Mouse (Mus musculus): ENCODE results near the gene Cnppd1.
A peak's percentile ranks its signal among the peaks of the same experiment; 100 is the strongest.

Cnppd1 gene

DNA sequence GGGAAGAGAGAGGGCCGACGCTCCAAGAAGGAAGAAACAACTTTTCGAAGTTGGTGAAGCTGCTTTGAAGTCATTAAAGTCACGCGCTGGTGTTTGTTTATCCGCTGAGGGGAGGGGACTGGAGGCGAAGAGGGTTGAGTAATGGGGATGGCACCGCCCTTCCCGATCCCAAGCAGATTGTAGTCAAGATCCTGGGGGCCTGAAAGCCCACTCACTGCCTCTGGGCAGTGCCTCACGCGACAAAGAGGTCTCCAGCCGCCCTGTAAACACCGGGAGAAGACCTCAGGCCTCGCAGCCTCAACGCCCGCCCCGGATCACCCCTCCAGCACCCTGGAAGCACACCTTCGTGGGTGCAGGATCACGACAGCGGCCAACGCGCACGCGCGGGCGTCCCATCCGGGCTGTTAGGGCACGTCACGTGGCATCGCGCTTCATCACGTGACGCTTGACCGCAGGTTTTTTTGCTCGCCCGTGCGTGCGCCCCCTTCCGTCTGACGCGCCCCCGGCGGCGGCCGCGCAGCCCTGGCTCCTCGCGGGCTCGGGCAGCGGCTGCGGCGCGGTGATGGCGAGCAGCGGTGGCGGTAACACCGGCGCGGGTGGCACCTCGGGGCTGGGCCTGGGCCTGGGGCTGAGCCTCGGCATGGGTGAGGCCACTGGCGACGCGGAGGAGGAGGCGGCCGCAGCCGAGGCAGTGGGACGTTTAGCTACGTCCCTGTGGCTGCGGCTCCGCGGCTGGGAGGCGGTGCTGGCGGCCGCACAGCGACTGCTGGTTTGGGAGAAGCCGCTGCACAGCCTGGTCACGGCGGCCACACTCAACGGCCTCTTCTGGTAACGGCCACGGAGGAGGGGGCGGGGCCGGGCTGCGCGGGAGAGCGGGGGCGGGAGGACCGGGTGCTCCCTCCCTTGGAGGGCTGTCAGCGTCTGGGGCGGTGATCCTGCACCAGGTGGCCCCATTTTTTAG, at the start of gene Cnppd1, which contains the start of gene Retreg2:
Gene Cnppd1, minus strand, starts transcription at position 411 of the 961 bp plus-strand sequence.
Gene Retreg2, plus strand, starts transcription at position 478 of the 961 bp plus-strand sequence.
- peak; percentile 91 for DNase-seq (ENCODE audit: low read depth, low spot score)

DNA sequence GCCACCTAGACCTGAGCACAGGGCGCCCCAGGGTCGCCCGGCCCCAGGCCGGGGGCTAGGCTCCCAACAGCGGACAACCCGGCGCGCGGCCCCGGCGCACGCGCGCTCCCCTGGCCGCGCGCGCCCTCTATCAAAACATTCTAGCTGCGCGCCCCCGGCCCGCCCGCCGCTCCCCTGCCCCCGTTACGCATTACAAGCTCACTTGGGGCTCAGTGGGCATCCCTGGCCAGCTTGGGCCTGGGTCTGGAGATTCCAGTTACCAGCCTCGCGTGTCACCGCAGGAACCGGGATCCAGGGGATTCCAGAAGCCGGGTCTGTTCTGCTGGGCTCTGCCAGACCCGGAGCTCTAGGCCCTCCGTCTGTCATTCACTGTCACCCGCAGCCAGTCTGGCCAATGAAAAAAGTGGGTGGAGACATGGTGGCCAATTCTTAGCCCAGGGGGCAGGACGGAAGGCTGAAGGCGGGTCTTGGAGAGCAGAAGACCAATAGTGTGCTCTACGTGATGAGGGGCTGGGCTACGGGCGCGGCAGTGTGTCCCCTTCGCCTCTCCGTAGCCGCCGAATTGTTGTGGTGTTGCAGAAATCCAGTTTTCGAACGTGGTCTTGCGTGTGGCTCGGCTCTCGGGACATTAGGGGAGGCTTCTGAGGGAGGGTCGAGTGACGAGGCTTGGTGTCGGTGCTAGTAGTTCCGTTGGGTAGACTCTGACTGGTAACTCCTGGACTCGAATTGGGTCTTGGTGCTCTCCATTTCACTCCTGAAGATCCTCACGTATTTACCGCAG, 49.3 kb upstream of the Cnppd1 start, which contains the start of the genes Ankzf1 and Atg9a:
Gene Ankzf1, plus strand, starts transcription at position 530 of the 781 bp plus-strand sequence.
Gene Atg9a, minus strand, starts transcription at position 575 of the 781 bp plus-strand sequence.
- DNase-seq (ENCODE audit: low read depth, low spot score) = peak; percentile 99

DNA sequence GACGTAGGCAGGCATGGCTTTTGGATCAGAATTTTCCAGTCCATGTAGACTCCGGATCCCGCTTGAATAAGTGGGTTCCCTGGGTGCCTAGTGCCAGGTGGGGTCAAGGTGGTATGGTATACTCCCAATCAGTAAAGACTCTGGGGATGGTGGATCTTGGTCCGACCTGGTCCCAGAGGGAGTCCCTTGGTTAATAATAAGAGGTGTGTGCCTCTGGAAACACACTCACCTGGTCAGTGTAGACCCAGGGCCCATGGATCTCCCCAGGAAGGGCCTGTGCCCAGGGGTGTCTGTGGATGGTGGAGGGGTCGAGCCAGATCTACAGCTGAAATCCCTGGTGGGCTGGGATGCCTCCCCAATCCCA, 48.7 kb upstream of the Cnppd1 start:
- no peak for DNase-seq (ENCODE audit: low read depth, low spot score)

DNA sequence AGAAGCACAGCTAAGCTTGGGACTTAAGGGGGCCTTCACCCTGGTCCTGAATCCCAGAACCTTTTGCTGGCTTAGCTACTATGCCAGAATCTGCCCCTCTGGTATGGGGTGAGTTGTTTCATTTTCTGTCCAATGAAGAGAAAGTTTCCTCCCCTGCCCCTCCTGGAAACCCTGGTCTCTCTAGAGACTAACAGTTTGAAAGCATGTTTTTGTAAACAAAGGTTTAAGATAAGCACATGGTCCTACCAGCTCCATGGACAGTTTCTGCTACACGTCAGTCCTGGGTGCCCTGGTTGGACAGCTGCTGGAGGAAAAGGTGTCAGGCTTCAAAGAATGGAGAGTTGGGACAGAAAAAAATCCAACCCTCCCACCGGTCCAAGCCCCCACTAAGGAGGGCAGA, 48.1 kb upstream of the Cnppd1 start:
- DNase-seq (ENCODE audit: low read depth, low spot score) = no peak

DNA sequence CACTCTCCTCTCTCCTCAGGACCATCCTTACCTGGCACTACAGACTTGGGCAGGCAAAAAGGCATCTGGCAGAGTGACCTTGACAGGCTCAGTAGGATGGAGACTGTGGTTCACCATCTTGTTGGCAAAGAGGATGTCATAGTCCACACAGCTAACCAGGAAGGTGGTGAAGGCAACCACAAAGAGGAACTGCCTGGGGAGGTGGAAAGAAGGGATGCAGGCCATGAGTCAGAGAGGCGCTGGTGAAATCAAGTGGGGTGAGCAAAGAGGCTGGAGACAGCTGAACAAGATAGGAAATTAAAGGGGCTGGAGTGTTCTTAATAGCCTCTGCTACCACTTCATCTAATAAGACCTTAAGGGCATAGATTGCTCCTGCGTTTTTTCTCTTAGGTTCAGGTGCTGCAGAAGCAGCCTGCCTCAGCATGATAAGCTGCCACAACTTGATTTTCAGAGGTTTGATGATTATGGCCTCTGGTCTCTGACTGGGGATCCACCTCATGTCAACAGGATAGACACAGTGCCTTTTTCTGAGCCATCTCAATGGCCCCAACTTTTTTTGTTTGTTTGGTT, 45.5 kb upstream of the Cnppd1 start:
- no peak for DNase-seq (ENCODE audit: low read depth, low spot score)

DNA sequence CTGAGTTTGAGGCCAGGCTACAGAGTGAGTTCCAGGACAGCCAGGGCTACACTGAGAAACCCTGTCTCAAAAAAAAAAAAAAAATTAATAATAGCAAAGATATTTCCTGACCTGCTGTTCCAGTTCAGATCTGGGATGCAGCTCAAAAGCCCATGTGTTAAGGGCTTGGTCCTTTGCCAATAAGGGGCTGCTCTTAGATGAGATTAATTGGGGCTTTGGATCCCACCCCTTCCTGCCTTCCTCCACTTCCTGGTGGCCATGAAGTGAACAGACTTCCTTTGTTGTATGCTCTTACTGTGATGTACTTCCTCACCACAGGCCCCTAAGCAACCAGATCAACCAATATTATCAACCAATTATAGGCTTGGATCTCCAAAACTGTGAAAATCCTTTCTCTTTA, 44.6 kb upstream of the Cnppd1 start:
- DNase-seq (ENCODE audit: low read depth, low spot score) = no peak

DNA sequence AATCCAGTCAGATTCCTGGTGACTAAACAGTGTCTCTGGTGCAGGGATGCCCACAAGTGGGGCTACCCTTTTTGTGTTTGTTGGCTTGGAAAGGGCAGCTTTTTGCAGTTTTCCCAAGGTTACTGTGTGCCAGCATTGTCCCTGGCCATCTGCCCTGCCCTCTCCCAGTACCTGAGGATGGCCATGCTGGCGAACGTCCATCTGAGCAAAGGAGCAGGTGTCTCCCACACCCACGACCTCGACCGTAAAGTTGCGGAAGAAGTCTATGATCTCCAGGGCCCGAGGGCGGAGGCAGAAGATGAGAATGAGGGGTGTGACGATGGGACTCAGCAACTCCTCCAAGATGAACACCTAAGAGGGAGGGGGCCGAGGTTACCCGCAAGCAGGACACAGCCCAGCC, 43.0 kb upstream of the Cnppd1 start:
- DNase-seq (ENCODE audit: low read depth, low spot score) = no peak

DNA sequence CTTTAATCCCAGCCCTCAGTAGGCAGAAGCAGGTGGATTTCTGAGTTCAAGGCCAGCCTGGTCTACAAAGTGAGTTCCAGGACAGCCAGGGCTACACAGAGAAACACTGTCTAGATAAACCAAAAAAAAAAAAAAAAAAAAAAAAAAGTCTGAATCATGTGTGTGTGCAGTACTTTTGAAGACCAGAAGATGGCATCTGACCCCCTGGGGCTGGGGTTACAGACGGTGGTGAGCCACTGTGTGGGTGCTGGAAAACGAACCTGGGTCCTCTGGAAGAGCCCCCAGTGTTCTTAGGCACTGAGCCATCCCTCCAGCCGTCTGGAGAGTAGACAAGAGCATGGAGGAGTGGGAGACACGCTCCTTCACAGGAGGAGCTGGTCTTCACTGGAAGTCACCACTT, 39.6 kb upstream of the Cnppd1 start:
- DNase-seq (ENCODE audit: low read depth, low spot score) = no peak

DNA sequence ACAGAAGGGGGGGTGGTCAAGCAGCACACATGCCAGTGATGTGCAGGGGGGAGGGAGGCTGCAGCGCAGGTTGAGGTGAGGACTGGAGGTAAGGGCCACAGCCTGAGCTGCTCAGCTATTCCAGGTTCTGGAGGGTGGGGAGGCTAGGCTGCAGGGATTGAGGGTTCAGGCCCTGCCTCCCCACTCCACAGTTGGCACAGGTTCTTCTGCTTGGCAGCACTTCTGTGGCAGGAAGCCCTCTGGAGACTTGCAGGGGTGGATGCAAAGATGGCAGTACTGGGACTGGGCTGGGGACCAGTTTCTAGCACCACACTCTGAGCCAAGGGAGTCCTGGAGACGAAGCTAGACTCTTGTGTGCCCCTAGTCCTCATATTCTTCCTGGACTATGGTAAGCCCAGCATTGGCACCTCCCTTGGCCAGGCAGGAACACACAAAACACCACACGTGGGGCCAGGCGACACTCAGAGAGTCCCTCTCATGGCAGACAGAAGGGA, 38.9 kb upstream of the Cnppd1 start:
- DNase-seq (ENCODE audit: low read depth, low spot score) = no peak

DNA sequence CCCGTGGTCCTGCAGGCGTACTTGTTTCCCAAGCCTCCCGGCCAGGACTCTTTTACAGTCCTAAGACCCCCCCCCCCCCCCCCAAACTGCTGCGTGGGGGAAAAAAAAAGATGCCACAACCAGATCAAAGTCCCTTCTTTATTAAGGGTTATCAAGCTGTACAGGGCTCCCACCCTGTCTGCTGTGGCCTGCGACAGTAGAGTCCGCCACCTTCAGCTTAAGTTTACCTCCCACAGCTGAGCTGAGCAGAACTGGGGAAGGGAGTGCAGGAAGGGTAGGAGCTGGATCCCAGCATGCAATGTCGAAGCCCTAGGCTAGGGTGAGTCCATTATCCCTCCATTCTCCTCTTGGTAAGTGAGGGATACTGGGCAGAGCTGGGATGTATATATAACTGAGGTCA, 38.2 kb upstream of the Cnppd1 start:
- no peak for DNase-seq (ENCODE audit: low read depth, low spot score)

DNA sequence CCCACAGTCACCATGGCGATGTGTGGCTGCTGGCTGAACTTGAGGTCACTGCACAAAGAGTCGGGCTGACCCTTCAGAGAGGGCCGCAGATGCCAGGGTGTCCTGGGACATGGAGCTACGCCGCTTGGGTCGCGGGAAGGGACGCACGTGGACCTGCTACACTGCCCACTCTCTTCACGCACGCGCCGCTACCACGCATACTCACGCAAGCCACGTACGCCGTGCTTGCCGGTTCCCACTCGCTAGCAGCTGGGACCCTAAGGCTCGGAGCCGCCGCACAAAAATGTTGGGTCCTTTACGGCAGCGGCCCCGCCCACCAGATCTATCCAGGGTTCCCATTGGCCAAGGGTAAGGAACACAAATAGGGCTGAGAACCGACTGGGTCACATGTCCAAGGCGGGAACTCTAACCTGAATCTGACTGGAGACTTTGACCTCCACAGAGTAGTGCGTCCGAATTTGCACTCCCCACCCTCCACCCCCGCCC, 37.6 kb upstream of the Cnppd1 start, which contains the start of gene Abcb6:
Gene Abcb6, minus strand, starts transcription at position 288 of the 486 bp plus-strand sequence.
- peak; percentile 93 for DNase-seq (ENCODE audit: low read depth, low spot score)

DNA sequence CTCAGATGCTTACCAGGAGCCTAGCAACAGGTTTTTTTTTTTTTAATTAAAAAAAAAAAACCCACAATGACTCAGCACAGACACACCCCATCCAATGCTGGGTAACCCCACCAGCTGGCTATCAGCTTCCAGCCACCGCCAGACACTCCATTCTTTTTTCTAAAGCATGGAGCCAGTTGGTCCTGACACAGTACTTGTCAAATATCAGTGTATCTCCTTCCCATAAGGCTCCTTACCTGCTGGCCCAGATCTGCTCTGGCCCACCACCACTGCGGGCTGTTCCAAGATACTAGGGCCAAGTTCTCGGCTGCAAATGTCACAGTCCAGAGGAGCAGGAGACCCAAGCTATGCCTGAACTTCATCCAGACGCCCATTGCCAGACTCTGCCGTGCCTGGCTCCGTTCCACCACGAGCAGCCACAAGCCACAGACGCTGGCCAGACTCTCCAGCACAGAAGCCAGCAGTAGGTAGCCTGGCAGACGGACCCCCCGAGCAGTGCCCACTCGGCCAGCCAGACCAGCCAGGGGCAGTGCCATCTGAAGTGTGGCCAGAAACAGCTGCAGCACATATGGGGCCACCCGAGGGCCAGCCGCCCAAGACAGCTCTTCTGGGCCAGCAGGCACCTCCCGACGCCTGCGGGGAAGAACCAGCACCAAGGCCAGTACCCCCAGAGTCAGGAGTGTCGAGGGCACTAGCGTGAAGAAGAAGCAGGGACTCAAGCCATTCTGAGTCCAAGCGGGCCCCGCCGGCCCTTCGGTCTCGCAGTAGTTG, 37.0 kb upstream of the Cnppd1 start:
- no peak for DNase-seq (ENCODE audit: low read depth, low spot score)

DNA sequence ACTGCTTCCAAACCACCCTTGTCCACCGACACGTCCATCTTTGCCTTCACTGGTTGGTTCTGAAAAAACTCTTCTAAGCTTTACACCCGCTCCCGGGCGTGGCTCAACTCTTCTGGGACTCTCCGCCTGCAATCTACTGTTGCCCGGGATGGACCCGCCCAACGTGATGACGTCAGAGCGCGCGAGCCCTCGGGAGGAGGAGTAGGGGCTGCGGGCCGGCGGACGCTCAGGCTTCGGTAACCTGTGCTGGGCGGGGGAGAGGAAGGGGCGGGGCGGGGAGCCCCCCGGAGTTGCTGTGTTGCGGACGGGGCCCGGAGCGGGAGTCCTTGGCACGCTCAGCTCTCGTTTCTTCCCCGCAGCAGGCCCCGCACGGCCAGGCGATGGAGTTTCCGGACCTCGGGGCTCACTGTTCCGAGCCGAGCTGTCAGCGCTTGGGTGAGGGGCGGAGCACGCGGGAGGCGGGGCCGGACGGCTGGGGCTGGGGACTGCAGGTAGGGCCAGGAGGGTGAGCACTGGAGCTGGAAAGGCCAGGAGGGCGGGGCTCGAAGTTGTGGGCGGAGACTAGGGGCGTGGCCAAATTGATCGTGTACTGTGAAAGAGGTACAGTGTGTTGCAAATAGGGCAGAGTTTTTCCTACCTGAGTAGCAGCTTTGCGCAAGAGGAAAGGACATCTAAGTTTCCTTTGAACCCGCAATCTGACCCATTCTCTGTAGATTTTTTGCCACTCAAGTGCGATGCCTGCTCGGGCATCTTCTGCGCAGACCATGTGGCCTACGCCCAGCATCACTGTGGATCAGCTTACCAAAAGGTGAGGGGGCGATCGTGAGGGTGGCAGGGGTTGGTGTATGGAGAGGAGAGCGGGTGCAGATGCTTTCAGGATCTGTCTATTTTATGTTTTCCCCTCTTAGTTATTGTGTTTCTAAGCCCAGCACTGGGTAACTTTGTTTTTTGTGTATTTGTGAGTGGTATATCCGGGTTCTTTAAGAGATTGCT, 26.3 kb upstream of the Cnppd1 start, which contains the start of gene Zfand2b:
Gene Zfand2b, plus strand, starts transcription at position 175 of the 993 bp plus-strand sequence.
- peak; percentile 84 for DNase-seq (ENCODE audit: low read depth, low spot score)

DNA sequence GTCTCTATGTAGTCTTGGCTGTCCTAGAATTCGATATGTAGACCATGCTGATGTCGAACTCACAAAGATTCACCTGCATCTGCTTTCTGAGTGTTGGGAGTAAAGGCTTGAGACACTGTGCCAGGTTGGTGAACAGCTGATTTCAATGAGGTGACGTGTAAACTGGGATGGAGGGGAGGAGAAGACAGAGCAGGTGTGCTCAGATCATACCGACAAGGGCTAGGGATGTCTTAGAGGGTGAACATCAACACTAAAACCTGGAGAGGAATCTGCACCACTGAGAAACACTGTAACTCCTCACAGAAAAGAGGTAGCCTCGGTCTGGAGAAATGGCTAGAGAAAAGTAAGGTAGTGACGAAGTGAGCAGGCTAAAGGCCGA, 25.6 kb upstream of the Cnppd1 start:
- no peak for DNase-seq (ENCODE audit: low read depth, low spot score)

DNA sequence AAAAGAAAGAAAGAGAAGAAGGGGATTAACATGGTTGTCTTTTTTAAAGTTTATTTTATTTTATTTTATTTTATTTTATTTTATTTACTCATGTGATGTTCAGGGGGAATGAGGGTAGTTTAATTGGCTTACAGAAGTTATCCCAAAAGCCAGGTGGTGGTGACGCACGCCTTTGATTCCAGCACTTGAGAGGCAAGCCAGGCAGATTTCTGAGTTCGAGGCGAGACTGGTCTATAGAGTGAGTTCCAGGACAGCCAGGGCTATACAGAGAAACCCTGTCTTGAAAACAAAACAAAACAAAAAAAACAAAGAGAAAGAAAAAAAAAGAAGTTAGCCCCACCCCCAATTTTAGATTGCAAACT, 17.7 kb upstream of the Cnppd1 start:
- DNase-seq (ENCODE audit: low read depth, low spot score) = no peak

DNA sequence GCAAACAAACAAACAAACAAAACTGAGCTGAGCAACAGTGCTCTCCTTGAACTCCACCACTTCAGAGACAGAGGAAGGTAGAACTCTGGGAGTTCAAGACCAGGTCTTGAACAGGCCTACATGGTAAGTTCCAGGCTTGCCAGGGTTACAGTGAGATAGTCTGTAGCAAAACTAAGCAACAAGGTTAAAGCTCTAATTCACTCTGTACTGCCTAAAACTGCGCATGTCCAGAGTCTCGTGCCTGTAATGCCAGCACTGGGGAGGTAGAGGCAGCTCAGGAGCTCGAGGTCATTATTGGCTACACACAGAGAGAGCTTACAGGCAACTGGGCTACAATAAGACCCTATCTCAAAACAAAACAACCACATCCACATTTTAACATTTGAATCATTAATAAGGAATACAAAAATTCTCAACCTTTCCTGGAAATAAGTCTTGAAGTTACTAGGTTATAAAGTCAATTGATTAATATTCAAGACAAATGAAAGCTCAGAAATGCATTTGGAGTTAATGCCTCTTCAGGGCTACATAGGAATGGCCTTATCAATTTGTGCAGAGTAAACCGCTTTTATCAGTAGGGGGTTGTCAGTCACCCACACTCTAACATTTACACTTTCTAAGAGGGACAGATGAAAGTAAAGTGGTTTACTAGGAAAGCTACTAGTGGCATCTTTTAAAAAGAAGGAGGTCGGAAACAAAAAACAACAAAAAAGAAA, 17.2 kb upstream of the Cnppd1 start:
- DNase-seq (ENCODE audit: low read depth, low spot score) = no peak

DNA sequence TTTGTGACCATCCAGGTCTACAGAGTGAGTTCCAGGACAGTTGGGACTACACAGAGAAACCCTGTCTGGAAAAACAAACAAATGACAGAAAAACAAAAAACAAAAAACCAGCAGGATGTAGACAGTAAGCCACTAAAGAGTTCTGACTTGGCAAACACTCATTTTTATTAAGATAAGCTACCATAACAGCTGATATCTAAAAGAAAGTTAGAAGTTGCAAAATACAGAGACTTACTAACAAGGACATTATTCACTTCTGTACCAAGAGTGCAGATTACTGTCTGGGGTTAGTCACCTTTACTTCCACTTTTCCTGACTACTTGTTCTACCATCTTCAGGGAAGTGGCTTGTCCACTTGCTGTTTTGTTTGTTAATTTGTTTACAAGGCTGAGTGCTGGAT, 16.5 kb upstream of the Cnppd1 start:
- DNase-seq (ENCODE audit: low read depth, low spot score) = no peak

DNA sequence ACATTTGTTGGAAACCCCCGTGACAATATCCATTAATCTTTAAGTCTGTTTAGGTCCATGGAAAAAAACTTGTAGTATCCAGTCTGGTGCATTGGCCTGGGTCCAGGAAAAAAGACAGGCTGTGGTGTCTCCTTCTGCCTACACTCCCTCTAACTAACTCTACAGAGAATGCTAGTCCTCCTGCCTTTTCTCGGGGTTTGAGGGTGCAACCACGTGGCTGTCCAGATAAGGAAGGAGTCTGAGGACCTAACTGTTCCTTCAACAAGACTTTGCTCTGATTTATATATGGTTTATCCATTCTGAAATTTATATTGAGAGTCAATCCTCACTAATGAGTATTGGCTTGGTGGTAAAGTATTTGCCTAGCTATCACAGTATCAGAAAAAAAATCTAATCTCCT, 13.3 kb upstream of the Cnppd1 start:
- DNase-seq (ENCODE audit: low read depth, low spot score) = no peak

DNA sequence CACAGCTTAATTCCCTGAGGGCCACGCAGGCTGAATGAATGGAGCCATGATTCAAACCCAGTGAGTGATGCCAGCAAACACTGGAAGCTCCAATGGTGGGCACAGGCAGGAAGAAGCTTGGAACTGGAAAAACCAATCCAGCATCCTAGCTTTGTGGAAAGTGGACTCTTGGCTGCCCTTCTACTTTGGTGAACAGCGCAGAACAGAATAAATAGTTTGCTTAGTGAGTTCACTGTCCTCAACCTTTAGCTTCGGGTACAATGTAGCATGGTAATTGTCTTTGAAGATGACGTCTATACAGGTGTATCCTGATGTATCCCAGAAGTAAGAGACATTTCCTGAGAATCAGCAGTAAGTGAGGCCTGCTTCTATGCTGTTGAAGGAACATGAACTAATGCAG, 6.2 kb upstream of the Cnppd1 start:
- DNase-seq (ENCODE audit: low read depth, low spot score) = no peak

Measured in telencephalon, adult 2 months (tissue).